Mouse (Mus musculus): ENCODE results near the gene Fgfr2.

GRCm38 (mm10) chr7:130199951-130200350 lies 2923.2 kb downstream of the Fgfr2 start:
- TF ChIP-seq CTCF (IDR thresholded peaks at IDR 0.05; ENCODE audit: low read depth) (no peak), EP300 (IDR thresholded peaks at IDR 0.05; ENCODE audit: low read depth) (no peak)

All from liver, postnatal 0 days (tissue).